In the genomic region with DNA sequence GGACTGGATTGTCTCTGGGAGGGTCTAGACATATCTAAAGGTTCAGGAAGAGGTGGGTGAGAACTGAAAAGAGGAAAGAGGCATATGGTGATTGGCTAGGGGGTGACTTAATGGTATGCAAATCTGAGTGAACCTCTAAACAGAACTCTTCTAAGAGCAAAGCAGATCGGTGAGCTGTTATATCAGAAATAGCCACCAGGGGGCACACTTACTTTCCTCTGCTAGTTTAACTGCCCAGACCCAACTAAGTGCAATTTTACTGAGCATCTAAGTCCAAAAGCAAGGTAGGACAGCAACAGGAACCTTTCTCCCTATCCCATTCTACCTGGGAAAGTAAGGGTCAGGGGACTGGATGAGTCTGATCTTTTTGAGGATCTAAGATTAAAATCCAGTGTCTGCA, we compare ENCODE assay signal across 8 mouse cellular contexts. TPM values are rescaled to one million over a fixed set of nuclear protein-coding genes. Genes with fewer than 3 reads are reported as not detected.
A peak's percentile ranks its signal among the peaks of the same experiment; 100 is the strongest.
DNase-seq lines count a peak whose midpoint lies in the region; ATAC-seq and TF ChIP-seq lines count a peak whose summit lies in the region.

No protein-coding gene starts in this region.

- peak; percentile 53; the same call in 1 of the 2 replicates for TF ChIP-seq CTCF in cortical plate, adult 2 months (IDR thresholded peaks at IDR 0.05; ENCODE audit: extremely low read depth, insufficient read depth, low read length)
- TF ChIP-seq CTCF in hindbrain, postnatal 0 days (IDR thresholded peaks at IDR 0.05; ENCODE audit: low read depth) = peak; percentile 85

- peaks cover 15% of the 10 kb centered on the region for H3K36me3 ChIP-seq in neural tube, embryonic 15.5 days
- H3K36me3 ChIP-seq in hindbrain, postnatal 0 days (ENCODE audit: insufficient read depth, low read length) = peaks cover 6% of the 10 kb centered on the region; the same call in 1 of the 2 replicates

- DNase-seq in neural tube, embryonic 10.5 days (ENCODE audit: extremely low spot score, low spot score) = peak; percentile 74
- DNase-seq in adipocyte (ENCODE audit: low spot score) = peak; percentile 78
- peak; percentile 92 for DNase-seq in hindbrain, postnatal 0 days (ENCODE audit: low spot score)
- DNase-seq in left cerebral cortex, postnatal 36 days (ENCODE audit: low spot score in 2 of 2) = peak; percentile 68 to 83
- peak; percentile 57 for DNase-seq in retina, adult 2 months (ENCODE audit: low read depth, low spot score)
- DNase-seq in urinary bladder, postnatal 25 days (ENCODE audit: low spot score) = peak; percentile 68

- H3K4me1 ChIP-seq in neural tube, embryonic 15.5 days = peaks cover 22% of the 10 kb centered on the region
- H3K4me1 ChIP-seq in cortical plate, adult 2 months (ENCODE audit: control insufficient read depth, insufficient read depth, low read length) = no peaks in the 10 kb centered on the region
- peaks cover 4% of the 10 kb centered on the region for H3K4me1 ChIP-seq in hindbrain, postnatal 0 days (ENCODE audit: insufficient read depth, low read length)

- H3K4me2 ChIP-seq in neural tube, embryonic 15.5 days = no peak overlapping the region
- H3K4me2 ChIP-seq in hindbrain, postnatal 0 days (ENCODE audit: low read depth, low read length) = no peak overlapping the region

- 0% methylated on average over 1 of the region's 1 CpGs for WGBS in neural tube, embryonic 15.5 days
- 0% methylated on average over 1 of the region's 1 CpGs for WGBS in hindbrain, postnatal 0 days

- intact Hi-C loops in left cerebral cortex, postnatal 36 days (cut with DNase I) = loop anchor here (1.0 to 5.0 kb wide), 3 partner anchors 55 to 97 kb away; partner anchors contain the start of gene Efr3b

- H3K27ac ChIP-seq in neural tube, embryonic 15.5 days (replicated peaks) = no peak overlapping the region
- H3K27ac ChIP-seq in cortical plate, adult 2 months (ENCODE audit: insufficient read depth, low read length) = no peak overlapping the region
- H3K27ac ChIP-seq in hindbrain, postnatal 0 days = no peak overlapping the region

- no peak overlapping the region for H3K9ac ChIP-seq in neural tube, embryonic 15.5 days (replicated peaks)
- no peak overlapping the region for H3K9ac ChIP-seq in hindbrain, postnatal 0 days (replicated peaks; ENCODE audit: low read length)

- no peak overlapping the region for H3K4me3 ChIP-seq in neural tube, embryonic 15.5 days (replicated peaks)
- H3K4me3 ChIP-seq in cortical plate, adult 2 months (ENCODE audit: insufficient read depth, low read length) = no peak overlapping the region
- H3K4me3 ChIP-seq in hindbrain, postnatal 0 days (ENCODE audit: low read length) = no peak overlapping the region

- H3K9me3 ChIP-seq in neural tube, embryonic 15.5 days (replicated peaks) = no peaks in the 10 kb centered on the region
- no peaks in the 10 kb centered on the region for H3K9me3 ChIP-seq in hindbrain, postnatal 0 days (ENCODE audit: low read length)

- ATAC-seq in neural tube, embryonic 15.5 days (ENCODE audit: low FRiP score) = no peak
- no peak for ATAC-seq in hindbrain, postnatal 0 days

- no peak for TF ChIP-seq POLR2A in cortical plate, adult 2 months (IDR thresholded peaks at IDR 0.05; ENCODE audit: extremely low read depth, insufficient read depth, low read length)

- H3K27me3 ChIP-seq in neural tube, embryonic 15.5 days (replicated peaks) = no peaks in the 10 kb centered on the region
- H3K27me3 ChIP-seq in hindbrain, postnatal 0 days (ENCODE audit: insufficient read depth, low read length) = no peaks in the 10 kb centered on the region

RNA-seq across cellular contexts. Expression of gene Pomc, which starts 29.0 kb away (rescaled TPM):
- polyA plus RNA-seq in neural tube, embryonic 15.5 days (2015; fragmentation: Nextera tagmentation; extraction: Ambion mirVana) = 3.0 and 3.7 TPM in 2 replicates
- polyA plus RNA-seq in cortical plate, adult 2 months (2012; rRNA removed) = 4.2 and 4.5 TPM in 2 replicates
- 5.3 and 5.7 TPM in 2 replicates for total RNA-seq in hindbrain, postnatal 0 days (2014; rRNA removed)
- 3.5 and 4.2 TPM in 2 replicates for polyA plus RNA-seq in hindbrain, postnatal 0 days (2015; fragmentation: Nextera tagmentation; extraction: Ambion mirVana)
- total RNA-seq in left cerebral cortex, postnatal 36 days (2021) = 1 to 10 TPM; 1.6 to 3.2 TPM

RNA-seq across cellular contexts. Expression of gene Efr3b, which starts 55.0 kb away (rescaled TPM):
- 27.2 and 33.6 TPM in 2 replicates for polyA plus RNA-seq in neural tube, embryonic 15.5 days (2015; fragmentation: Nextera tagmentation; extraction: Ambion mirVana)
- 70.3 and 74.8 TPM in 2 replicates for polyA plus RNA-seq in cortical plate, adult 2 months (2012; rRNA removed)
- 159 and 174 TPM in 2 replicates for total RNA-seq in hindbrain, postnatal 0 days (2014; rRNA removed)
- 26.1 and 29.0 TPM in 2 replicates for polyA plus RNA-seq in hindbrain, postnatal 0 days (2015; fragmentation: Nextera tagmentation; extraction: Ambion mirVana)
- 100 to 1,000 TPM; 105 TPM for total RNA-seq in left cerebral cortex, postnatal 36 days (2021)
